Mouse (Mus musculus) T-helper 2 cell (primary cell): ENCODE data around the gene Polr2e.

Experiments
- in situ Hi-C: fragments of 300-600 bp; cut with MboI, MseI; formaldehyde crosslinking; loops from one replicate; pipeline ENCODE4 v1.15.1; 2025; ENCODE audit warnings: high pct_unique_total_duplicates

Gene Polr2e

GRCm38 (mm10) chr10:79989272-79989786, 50.3 kb downstream of the Polr2e start:
- in situ Hi-C loops: loop anchor here (5.0 kb wide), 1 partner anchor 153 kb away; the partner anchor contains the start of gene Cbarp

GRCm38 (mm10) chr10:79988506-79989271, 50.9 kb downstream of the Polr2e start, which contains the start of gene Cnn2:
Cnn2 (plus strand) TSS chr10:79988584.
- in situ Hi-C loops: loop anchor here (5.0 kb wide), 1 partner anchor 154 kb away; the partner anchor contains the start of gene Cbarp

- in situ Hi-C loops: loop anchor here (5.0 kb wide), 1 partner anchor 154 kb away; the partner anchor contains the start of gene Cbarp
These were observed 51.7 kb downstream of the Polr2e start for GRCm38 (mm10) chr10:79987771-79988505.

GRCm38 (mm10) chr10:79986963-79987362, 52.6 kb downstream of the Polr2e start:
- in situ Hi-C loops: loop anchor here (5.0 kb wide), 1 partner anchor 155 kb away; the partner anchor contains the start of gene Cbarp

- in situ Hi-C loops: loop anchor here (5.0 kb wide), 1 partner anchor 156 kb away; the partner anchor contains the start of gene Cbarp
These were observed 53.2 kb downstream of the Polr2e start for GRCm38 (mm10) chr10:79986232-79986878.
